Mouse (Mus musculus) testis, adult 2 months (tissue): ENCODE results near the gene Atp8b4. TPM values are rescaled to one million over a fixed set of nuclear protein-coding genes. Genes with fewer than 3 reads are reported as not detected.

ENCODE experiments used
- H3K27ac ChIP-seq: fragments of 200-500 bp; 2 replicates; pipeline ENCODE4 v1.5.1; 2012; ENCODE audit warnings: low read depth, low read length; ENCODE audit not compliant: control insufficient read depth, insufficient read depth
- H3K27me3 ChIP-seq: fragments of 200-500 bp; 2 replicates; pipeline ENCODE4 v1.6.1; 2012; ENCODE audit warnings: mild to moderate bottlenecking, low read length, moderate library complexity; ENCODE audit not compliant: control insufficient read depth, insufficient read depth
- H3K36me3 ChIP-seq: fragments of 200-500 bp; 2 replicates; pipeline ENCODE4 v1.6.1; 2012; ENCODE audit warnings: mild to moderate bottlenecking, low read length; ENCODE audit not compliant: control insufficient read depth, insufficient read depth
- H3K4me1 ChIP-seq: fragments of 200-500 bp; 2 replicates; pipeline ENCODE4 v1.6.1; 2012; ENCODE audit warnings: low read length; ENCODE audit not compliant: control insufficient read depth, insufficient read depth
- H3K4me3 ChIP-seq: fragments of 200-500 bp; 2 replicates; pipeline ENCODE4 v1.5.1; 2012; ENCODE audit warnings: low read depth, mild to moderate bottlenecking, low read length, moderate library complexity, mixed read lengths; ENCODE audit not compliant: control insufficient read depth
- CTCF ChIP-seq: fragments of 200-500 bp; IDR thresholded peaks from 2 replicates; pipeline ENCODE4 v1.5.1; 2012; ENCODE audit warnings: low read depth, mild to moderate bottlenecking, inconsistent platforms, low read length, moderate library complexity; ENCODE audit not compliant: control insufficient read depth, insufficient read depth, insufficient replicate concordance
- POLR2A ChIP-seq: fragments of 200-500 bp; IDR thresholded peaks from 2 replicates; pipeline ENCODE4 v1.6.1; 2012; ENCODE audit warnings: low read depth, mild to moderate bottlenecking, inconsistent platforms, low read length, moderate library complexity; ENCODE audit not compliant: control insufficient read depth
- polyA plus RNA-seq: library from polyadenylated mRNA; depleted of rRNA; stranded (reverse); fragments of >200 nt; gene quantifications from 2 replicates; pipeline ENCODE4 v1.2.3, GENCODE M21; 2012

The Atp8b4 gene
- polyA plus RNA-seq, 1 experiment: 0.32 TPM

- Histone ChIP-seq H3K27ac (no peak overlapping the region), H3K27me3 (no peaks in the 10 kb centered on the region), H3K4me3 (no peak overlapping the region), H3K36me3 (no peaks in the 10 kb centered on the region), H3K4me1 (no peaks in the 10 kb centered on the region)
- TF ChIP-seq POLR2A: no peak
- no peak for TF ChIP-seq CTCF
These were observed 83.7 kb downstream of the Atp8b4 start for GRCm38 (mm10) chr2:126416772-126417171.

DNA sequence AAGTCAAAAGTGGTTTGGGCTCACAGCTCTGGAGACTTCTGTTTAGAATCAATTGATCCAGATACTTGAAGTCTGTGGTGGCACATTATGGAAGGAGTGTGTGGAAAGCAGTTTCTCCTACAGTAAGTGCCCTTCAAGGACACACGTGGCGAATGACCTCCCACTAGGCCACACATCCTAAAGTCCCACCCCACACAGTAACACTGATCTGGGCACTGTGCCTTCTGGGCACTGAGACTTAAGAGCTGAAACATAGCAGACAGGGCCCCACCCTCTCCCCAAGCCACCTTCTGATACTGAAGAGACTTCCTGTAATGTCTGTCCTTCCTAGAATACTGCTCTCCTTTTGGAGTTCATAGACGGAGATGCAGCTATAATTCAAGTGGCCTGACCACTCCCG lies 84.5 kb downstream of the Atp8b4 start:
- no peak for TF ChIP-seq POLR2A
- TF ChIP-seq CTCF: no peak
- Histone ChIP-seq H3K36me3 (no peaks in the 10 kb centered on the region), H3K27me3 (no peaks in the 10 kb centered on the region), H3K4me1 (no peaks in the 10 kb centered on the region), H3K4me3 (no peak overlapping the region), H3K27ac (no peak overlapping the region)

DNA sequence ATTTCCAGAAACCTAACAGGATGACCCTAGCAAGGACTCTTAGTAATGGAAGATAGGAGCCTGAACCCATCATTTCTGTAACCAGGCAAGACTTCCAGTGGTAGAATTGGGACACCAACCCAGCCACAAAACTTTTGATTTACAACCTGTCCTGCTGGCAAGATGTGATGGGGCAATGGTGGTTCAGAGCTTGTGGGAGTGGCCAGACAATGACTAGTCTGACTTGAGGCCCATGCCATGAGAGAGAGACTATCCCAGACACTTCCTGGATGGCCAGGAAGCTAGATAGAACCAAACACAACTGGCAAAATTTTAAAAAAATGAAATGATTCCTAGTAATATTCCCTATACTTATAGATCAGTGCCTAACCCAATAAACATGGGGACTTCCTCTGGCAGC lies 87.7 kb downstream of the Atp8b4 start:
- Histone ChIP-seq H3K27me3 (no peaks in the 10 kb centered on the region), H3K27ac (no peak overlapping the region), H3K4me3 (no peak overlapping the region), H3K4me1 (no peaks in the 10 kb centered on the region), H3K36me3 (no peaks in the 10 kb centered on the region)
- no peak for TF ChIP-seq CTCF
- TF ChIP-seq POLR2A: no peak

DNA sequence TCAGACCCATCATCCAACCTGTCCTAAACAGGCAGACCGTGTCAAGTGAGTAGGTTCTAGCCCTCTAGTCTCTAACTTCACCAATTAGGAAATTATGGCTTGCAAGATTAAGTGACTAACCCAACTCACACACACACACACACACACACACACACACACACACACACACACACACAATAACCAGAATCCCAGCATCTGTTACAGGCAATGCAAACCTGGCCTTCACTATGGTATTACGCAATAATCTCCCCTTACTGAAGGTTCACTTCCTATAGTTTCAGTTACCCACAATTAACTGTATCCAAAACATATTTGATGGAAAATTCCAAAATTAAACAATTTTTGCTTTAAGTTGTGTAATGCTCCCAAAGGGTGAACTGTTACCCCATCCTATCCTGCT lies 101.0 kb downstream of the Atp8b4 start:
- no peak overlapping the region for H3K27ac ChIP-seq
- no peaks in the 10 kb centered on the region for H3K4me1 ChIP-seq
- H3K27me3 ChIP-seq: no peaks in the 10 kb centered on the region
- TF ChIP-seq POLR2A: no peak
- no peak for TF ChIP-seq CTCF
- H3K36me3 ChIP-seq: no peaks in the 10 kb centered on the region
- H3K4me3 ChIP-seq: no peak overlapping the region

GRCm38 (mm10) chr2:126399017-126399416 lies 101.5 kb downstream of the Atp8b4 start:
- Histone ChIP-seq H3K27ac (no peak overlapping the region), H3K4me1 (no peaks in the 10 kb centered on the region), H3K36me3 (no peaks in the 10 kb centered on the region), H3K4me3 (no peak overlapping the region), H3K27me3 (no peaks in the 10 kb centered on the region)
- TF ChIP-seq POLR2A: no peak
- no peak for TF ChIP-seq CTCF

DNA sequence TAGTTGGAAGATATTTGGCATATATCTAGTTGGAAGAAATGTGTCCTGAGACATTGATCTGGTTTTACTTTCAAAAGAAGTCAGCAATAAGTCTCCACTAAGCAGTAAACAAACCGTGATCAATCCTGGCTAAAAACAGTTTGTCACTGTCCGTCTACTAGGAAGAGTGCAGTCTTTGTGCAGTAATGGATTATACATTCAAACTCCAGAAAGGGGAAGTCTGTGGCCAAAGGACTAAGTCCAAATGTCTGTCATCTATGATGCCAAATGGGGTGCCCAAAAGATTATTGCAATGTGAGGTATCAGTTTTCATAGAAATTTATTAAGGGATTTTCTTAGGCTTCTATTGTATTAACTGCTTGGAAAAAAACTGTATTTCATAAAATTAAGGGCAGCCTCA lies 102.3 kb downstream of the Atp8b4 start:
- Histone ChIP-seq H3K4me1 (no peaks in the 10 kb centered on the region), H3K27me3 (no peaks in the 10 kb centered on the region), H3K4me3 (no peak overlapping the region), H3K27ac (no peak overlapping the region), H3K36me3 (no peaks in the 10 kb centered on the region)
- TF ChIP-seq CTCF: no peak
- no peak for TF ChIP-seq POLR2A

DNA sequence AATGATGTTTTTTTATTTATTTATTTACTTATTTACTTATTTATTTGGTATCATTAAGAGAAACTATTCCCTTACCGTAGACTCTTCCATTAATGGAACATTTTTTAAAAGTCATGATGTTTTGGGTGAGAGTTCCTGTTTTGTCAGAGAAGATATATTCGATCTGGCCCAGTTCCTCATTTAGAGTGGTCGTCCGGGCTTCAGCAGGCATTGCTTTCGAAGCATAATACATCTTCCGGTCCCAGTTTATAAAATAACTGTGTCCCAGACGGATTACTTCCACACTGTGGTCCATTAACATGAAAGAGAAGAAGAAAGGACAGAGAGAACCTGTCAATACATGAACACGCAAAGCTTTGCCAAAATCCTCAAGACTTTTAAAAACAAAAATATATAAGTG lies 103.0 kb downstream of the Atp8b4 start:
- Histone ChIP-seq H3K27ac (no peak overlapping the region), H3K4me1 (no peaks in the 10 kb centered on the region), H3K4me3 (no peak overlapping the region), H3K27me3 (no peaks in the 10 kb centered on the region), H3K36me3 (no peaks in the 10 kb centered on the region)
- TF ChIP-seq POLR2A (no peak), CTCF (no peak)

- TF ChIP-seq POLR2A (no peak), CTCF (no peak)
- H3K27ac ChIP-seq: no peak overlapping the region
- H3K4me3 ChIP-seq: no peak overlapping the region
- no peaks in the 10 kb centered on the region for H3K36me3 ChIP-seq
- no peaks in the 10 kb centered on the region for H3K4me1 ChIP-seq
- H3K27me3 ChIP-seq: no peaks in the 10 kb centered on the region
These were observed 105.5 kb downstream of the Atp8b4 start for GRCm38 (mm10) chr2:126394924-126395323.
